Mouse (Mus musculus): ENCODE data around the gene Unc13b. TPM values are rescaled to one million over a fixed set of nuclear protein-coding genes. Genes with fewer than 3 reads are reported as not detected.

The Unc13b gene
- polyA plus RNA-seq, 1 experiment from 2014 or later: 9.0 TPM

DNA sequence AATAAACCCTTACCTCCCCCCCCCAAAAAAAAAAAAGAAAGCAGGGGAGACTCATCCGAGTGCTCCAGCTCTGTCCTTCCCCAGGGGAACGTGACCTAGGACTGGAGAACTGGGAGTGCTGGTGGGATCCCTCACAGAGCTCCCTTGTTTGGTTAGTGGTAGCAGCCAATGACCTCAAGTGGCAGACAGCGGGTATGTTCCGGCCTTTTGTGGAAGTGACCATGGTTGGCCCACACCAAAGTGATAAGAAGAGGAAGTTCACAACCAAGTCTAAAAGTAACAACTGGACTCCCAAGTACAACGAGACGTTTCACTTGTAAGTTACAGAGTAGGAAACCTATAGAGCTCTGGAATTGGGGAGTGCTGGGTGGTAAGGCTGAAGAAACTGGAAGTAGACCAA is 204.1 kb downstream of the Unc13b start:
- 87% methylated on average over 6 of the region's 6 CpGs for WGBS
- ATAC-seq (ENCODE audit: low FRiP score, low TSS enrichment): no peak
- Histone ChIP-seq H3K4me1 (ENCODE audit: control insufficient read depth, insufficient read depth, low read length) (no peaks in the 10 kb centered on the region), H3K9me3 (ENCODE audit: control insufficient read depth, low read length) (no peaks in the 10 kb centered on the region), H3K9ac (ENCODE audit: low read depth, low read length) (no peak overlapping the region), H3K4me3 (ENCODE audit: low read length) (no peak overlapping the region), H3K27ac (ENCODE audit: low read depth, low read length) (no peak overlapping the region), H3K36me3 (ENCODE audit: control insufficient read depth, insufficient read depth, low read length) (no peaks in the 10 kb centered on the region), H3K27me3 (ENCODE audit: control insufficient read depth, insufficient read depth, low read length) (no peaks in the 10 kb centered on the region), H3K4me2 (replicated peaks; ENCODE audit: low read depth, low read length) (no peak overlapping the region)

DNA sequence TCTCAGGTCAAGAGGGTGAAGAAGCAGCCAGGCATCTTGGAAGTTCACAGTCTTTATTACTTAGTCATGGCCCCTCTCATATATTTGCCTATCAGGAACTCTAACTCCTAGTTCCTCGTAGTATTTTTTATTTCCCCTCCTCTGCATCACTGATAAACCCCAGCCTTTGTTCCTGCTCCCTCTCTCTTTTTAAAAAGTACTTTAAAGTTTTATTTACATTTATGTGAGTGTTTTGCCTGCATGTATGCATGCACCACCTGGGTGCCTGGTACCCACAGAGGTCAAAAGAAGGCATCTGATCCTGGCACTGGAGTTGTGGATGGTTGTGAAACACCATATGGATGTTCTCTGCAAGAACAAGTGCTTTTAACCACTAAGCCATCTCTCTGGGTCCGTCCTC is 207.4 kb downstream of the Unc13b start:
- ATAC-seq (ENCODE audit: low FRiP score, low TSS enrichment): no peak
- H3K4me2 ChIP-seq (replicated peaks; ENCODE audit: low read depth, low read length): no peak overlapping the region
- H3K9ac ChIP-seq (ENCODE audit: low read depth, low read length): no peak overlapping the region
- H3K9me3 ChIP-seq (ENCODE audit: control insufficient read depth, low read length): no peaks in the 10 kb centered on the region
- no peak overlapping the region for H3K4me3 ChIP-seq (ENCODE audit: low read length)
- no peaks in the 10 kb centered on the region for H3K27me3 ChIP-seq (ENCODE audit: control insufficient read depth, insufficient read depth, low read length)
- no peak overlapping the region for H3K27ac ChIP-seq (ENCODE audit: low read depth, low read length)
- WGBS: 52% methylated on average over 2 of the region's 2 CpGs
- H3K4me1 ChIP-seq (ENCODE audit: control insufficient read depth, insufficient read depth, low read length): no peaks in the 10 kb centered on the region
- no peaks in the 10 kb centered on the region for H3K36me3 ChIP-seq (ENCODE audit: control insufficient read depth, insufficient read depth, low read length)

DNA sequence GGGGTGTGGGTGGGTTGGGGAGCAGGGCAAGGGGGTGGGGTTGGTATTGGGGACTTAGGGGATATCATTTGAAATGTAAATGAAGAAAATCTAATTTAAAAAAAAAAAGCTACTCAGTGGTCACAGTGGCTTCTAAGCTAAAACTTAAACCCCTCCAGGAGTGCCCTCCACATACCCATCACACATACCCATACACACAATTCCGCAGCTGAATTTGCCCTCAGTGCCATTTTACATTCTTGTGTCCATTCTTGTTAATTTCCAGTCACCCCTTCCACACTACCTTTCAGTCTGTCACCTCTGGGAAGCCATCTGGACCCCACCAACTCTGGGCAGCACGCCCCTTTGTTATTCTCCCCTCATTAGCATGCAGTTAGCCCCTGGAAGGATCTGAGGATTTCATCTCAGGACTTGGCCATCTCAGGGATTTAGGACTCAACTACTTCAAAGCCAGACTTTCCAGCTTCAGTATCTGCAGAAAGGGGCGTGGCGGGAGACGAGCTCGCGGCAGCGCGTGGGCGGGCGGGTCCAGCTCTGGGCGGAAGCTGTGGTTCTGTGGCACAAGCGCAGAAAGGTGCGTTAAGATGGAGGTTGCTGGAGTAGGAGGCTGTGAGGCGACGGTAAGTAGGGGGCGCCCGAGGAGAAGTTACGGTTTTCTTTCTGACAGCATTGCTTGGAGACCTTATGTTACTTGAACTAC is 208.0 kb downstream of the Unc13b start, which contains the start of gene Atp8b5:
TSS of gene Atp8b5 (plus strand) at position 537 of the 700 bp plus-strand sequence.
- Histone ChIP-seq H3K4me2 (replicated peaks; ENCODE audit: low read depth, low read length) (peak within 1 kb of the TSS; percentile 64), H3K4me1 (ENCODE audit: control insufficient read depth, insufficient read depth, low read length) (no peaks in the 10 kb centered on the region), H3K9ac (ENCODE audit: low read depth, low read length) (peak within 1 kb of the TSS; percentile 43), H3K36me3 (ENCODE audit: control insufficient read depth, insufficient read depth, low read length) (no peaks in the 10 kb centered on the region), H3K4me3 (ENCODE audit: low read length) (peak within 1 kb of the TSS; percentile 38; the same call in 1 of the 2 replicates), H3K9me3 (ENCODE audit: control insufficient read depth, low read length) (no peaks in the 10 kb centered on the region), H3K27ac (ENCODE audit: low read depth, low read length) (no peak within 1 kb of the TSS), H3K27me3 (ENCODE audit: control insufficient read depth, insufficient read depth, low read length) (no peaks in the 10 kb centered on the region)
- 3% methylated on average over 19 of the region's 19 CpGs for WGBS
- peak; percentile 92 for ATAC-seq (ENCODE audit: low FRiP score, low TSS enrichment)

DNA sequence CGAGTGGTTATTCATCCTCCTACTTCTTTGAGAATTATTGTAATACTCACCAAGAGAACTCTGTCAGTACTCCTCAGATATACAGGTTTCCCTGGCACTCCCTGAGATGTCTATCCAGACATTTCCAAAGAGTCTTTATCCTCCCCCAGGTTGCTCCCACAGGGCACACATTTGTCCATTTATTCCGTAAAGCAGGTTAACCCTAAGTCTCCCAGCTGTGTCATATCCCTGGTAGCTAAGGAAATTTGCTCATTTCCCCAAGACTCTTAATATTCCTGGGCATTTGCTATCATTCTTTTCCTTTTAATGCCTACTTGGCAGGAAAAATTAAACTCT is 208.5 kb downstream of the Unc13b start:
- 13% methylated on average over 2 of the region's 2 CpGs for WGBS
- Histone ChIP-seq H3K4me2 (replicated peaks; ENCODE audit: low read depth, low read length) (peak overlapping the region; percentile 64), H3K4me3 (ENCODE audit: low read length) (peak overlapping the region; percentile 38; the same call in 1 of the 2 replicates), H3K9me3 (ENCODE audit: control insufficient read depth, low read length) (no peaks in the 10 kb centered on the region), H3K4me1 (ENCODE audit: control insufficient read depth, insufficient read depth, low read length) (no peaks in the 10 kb centered on the region), H3K36me3 (ENCODE audit: control insufficient read depth, insufficient read depth, low read length) (no peaks in the 10 kb centered on the region), H3K27ac (ENCODE audit: low read depth, low read length) (no peak overlapping the region), H3K9ac (ENCODE audit: low read depth, low read length) (no peak overlapping the region), H3K27me3 (ENCODE audit: control insufficient read depth, insufficient read depth, low read length) (no peaks in the 10 kb centered on the region)
- ATAC-seq (ENCODE audit: low FRiP score, low TSS enrichment): no peak

DNA sequence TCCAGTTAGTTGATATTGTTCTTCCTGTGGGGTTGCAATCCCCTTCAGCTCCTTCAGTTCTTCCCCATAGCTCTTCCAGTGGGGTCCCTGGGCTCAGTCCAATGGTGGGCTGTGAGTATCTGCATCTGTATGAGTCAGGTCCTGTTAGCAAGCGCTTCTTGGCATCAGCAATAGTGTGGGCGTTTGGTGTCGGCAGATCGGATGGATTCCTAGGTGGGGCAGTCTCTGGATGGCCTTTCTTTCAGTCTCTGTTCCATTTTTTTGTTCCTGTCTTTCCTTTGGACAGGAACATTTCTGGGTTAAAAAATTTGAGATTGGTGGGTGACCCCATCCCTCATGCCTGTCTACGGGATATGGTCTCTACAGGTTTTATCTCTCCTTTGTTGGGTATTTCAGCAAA is 226.7 kb downstream of the Unc13b start:
- H3K36me3 ChIP-seq (ENCODE audit: control insufficient read depth, insufficient read depth, low read length): no peaks in the 10 kb centered on the region
- H3K9me3 ChIP-seq (ENCODE audit: control insufficient read depth, low read length): no peaks in the 10 kb centered on the region
- H3K27me3 ChIP-seq (ENCODE audit: control insufficient read depth, insufficient read depth, low read length): no peaks in the 10 kb centered on the region
- no peak for ATAC-seq (ENCODE audit: low FRiP score, low TSS enrichment)
- H3K4me3 ChIP-seq (ENCODE audit: low read length): no peak overlapping the region
- WGBS: 94% methylated on average over 5 of the region's 5 CpGs
- H3K27ac ChIP-seq (ENCODE audit: low read depth, low read length): no peak overlapping the region
- H3K9ac ChIP-seq (ENCODE audit: low read depth, low read length): no peak overlapping the region
- H3K4me1 ChIP-seq (ENCODE audit: control insufficient read depth, insufficient read depth, low read length): no peaks in the 10 kb centered on the region
- no peak overlapping the region for H3K4me2 ChIP-seq (replicated peaks; ENCODE audit: low read depth, low read length)

DNA sequence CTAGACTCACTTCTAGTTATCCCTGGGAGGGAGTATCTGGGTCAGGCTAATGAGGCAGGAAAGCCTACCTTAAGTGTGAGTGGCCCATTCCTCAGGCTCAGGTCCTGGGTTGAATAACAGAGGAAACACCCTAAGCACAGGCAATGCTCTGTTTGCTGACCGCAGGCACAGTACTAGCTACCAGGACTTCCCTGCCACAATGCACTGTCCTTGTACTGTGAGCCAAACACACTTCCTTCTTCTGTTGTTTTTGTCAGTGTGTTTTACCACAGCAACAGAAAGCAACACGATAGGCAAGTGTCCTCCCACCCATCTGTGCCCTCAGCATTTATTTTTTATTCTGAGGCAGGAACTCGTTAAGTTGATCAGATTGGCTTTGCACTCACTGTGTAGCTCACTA is 228.6 kb downstream of the Unc13b start:
- Histone ChIP-seq H3K4me2 (replicated peaks; ENCODE audit: low read depth, low read length) (no peak overlapping the region), H3K36me3 (ENCODE audit: control insufficient read depth, insufficient read depth, low read length) (no peaks in the 10 kb centered on the region), H3K4me3 (ENCODE audit: low read length) (no peak overlapping the region), H3K27me3 (ENCODE audit: control insufficient read depth, insufficient read depth, low read length) (no peaks in the 10 kb centered on the region), H3K9me3 (ENCODE audit: control insufficient read depth, low read length) (no peaks in the 10 kb centered on the region), H3K9ac (ENCODE audit: low read depth, low read length) (no peak overlapping the region), H3K27ac (ENCODE audit: low read depth, low read length) (no peak overlapping the region), H3K4me1 (ENCODE audit: control insufficient read depth, insufficient read depth, low read length) (no peaks in the 10 kb centered on the region)
- 59% methylated on average over 3 of the region's 3 CpGs for WGBS
- ATAC-seq (ENCODE audit: low FRiP score, low TSS enrichment): no peak

DNA sequence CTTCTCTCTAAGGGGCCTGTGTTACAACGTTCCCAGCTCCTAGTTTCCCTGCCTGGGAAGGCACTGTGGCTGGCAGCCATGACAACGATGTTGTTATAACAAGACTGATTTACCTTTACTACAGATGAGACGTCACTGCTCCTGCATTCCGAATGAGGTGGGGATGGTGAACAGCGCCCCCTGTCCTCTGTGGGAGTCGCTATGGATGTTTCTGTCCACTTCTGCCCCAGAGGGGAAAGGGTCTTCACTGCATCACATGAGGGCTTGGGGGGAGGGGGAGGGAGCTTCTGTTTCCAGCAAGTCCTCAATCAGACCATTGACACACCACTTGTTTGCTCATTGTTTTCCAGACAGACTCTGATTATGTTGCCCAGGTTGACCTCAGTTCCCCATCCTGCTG is 235.2 kb downstream of the Unc13b start:
- H3K9ac ChIP-seq (ENCODE audit: low read depth, low read length): no peak overlapping the region
- WGBS: 39% methylated on average over 6 of the region's 6 CpGs
- no peak for ATAC-seq (ENCODE audit: low FRiP score, low TSS enrichment)

DNA sequence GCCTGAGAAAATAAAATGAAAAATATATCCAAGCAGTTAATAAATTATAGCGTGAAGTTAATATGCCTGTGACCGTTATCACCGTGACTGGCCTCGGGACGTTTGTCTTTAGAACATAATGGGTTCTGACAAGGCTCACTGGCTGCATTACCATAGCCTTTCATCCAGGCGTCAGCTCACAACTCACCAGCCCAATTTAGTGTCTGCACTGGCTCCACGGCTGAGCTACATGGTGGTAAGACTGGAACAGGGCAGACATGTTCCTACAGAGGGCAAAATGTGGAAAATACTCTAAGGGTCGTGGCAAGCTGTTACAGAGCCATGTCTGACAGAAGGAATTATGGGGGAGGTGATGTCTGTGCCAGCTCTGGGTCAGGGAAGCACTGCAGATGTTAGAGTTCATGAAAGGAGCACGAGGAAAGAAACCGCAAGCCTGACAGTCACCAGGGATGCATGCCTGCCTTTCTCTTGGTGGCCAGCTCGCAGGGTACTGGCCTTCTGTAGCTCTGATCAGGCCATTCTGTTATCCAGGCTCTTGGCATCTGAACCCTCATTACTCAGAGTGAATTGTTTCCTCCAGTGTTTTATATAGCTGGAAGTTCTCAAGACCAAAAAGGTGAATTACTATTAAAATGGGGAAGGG is 251.1 kb downstream of the Unc13b start:
- no peaks in the 10 kb centered on the region for H3K27me3 ChIP-seq (ENCODE audit: control insufficient read depth, insufficient read depth, low read length)
- no peak overlapping the region for H3K9ac ChIP-seq (ENCODE audit: low read depth, low read length)
- H3K4me3 ChIP-seq (ENCODE audit: low read length): no peak overlapping the region
- no peak overlapping the region for H3K4me2 ChIP-seq (replicated peaks; ENCODE audit: low read depth, low read length)
- WGBS: 17% methylated on average over 11 of the region's 11 CpGs
- H3K27ac ChIP-seq (ENCODE audit: low read depth, low read length): no peak overlapping the region
- H3K9me3 ChIP-seq (ENCODE audit: control insufficient read depth, low read length): no peaks in the 10 kb centered on the region
- H3K36me3 ChIP-seq (ENCODE audit: control insufficient read depth, insufficient read depth, low read length): no peaks in the 10 kb centered on the region
- no peak for ATAC-seq (ENCODE audit: low FRiP score, low TSS enrichment)
- H3K4me1 ChIP-seq (ENCODE audit: control insufficient read depth, insufficient read depth, low read length): peaks cover 4% of the 10 kb centered on the region; the same call in 1 of the 2 replicates

More for the DNA sequence above, 235.2 kb downstream of the Unc13b start:
- H3K4me1 ChIP-seq (ENCODE audit: control insufficient read depth, insufficient read depth, low read length): no peaks in the 10 kb centered on the region
- H3K27me3 ChIP-seq (ENCODE audit: control insufficient read depth, insufficient read depth, low read length): no peaks in the 10 kb centered on the region
- H3K9me3 ChIP-seq (ENCODE audit: control insufficient read depth, low read length): no peaks in the 10 kb centered on the region
- no peak overlapping the region for H3K27ac ChIP-seq (ENCODE audit: low read depth, low read length)
- H3K4me2 ChIP-seq (replicated peaks; ENCODE audit: low read depth, low read length): no peak overlapping the region
- H3K4me3 ChIP-seq (ENCODE audit: low read length): no peak overlapping the region
- H3K36me3 ChIP-seq (ENCODE audit: control insufficient read depth, insufficient read depth, low read length): no peaks in the 10 kb centered on the region
